Mouse (Mus musculus): ENCODE data around the gene Kcnj4. TPM values are rescaled to one million over a fixed set of nuclear protein-coding genes. Genes with fewer than 3 reads are reported as not detected.

Kcnj4 gene
- polyA plus RNA-seq (2014; fragmentation: Nextera tagmentation; extraction: Ambion mirVana): not detected in 2 replicates

GRCm38 (mm10) chr15:79504707-79505452 is at the start of gene Kcnj4:
TSS of gene Kcnj4 (minus strand) at chr15:79505241.
- H3K27ac ChIP-seq (ENCODE audit: low read depth, low read length): no peak within 1 kb of the TSS
- peak; percentile 87 for DNase-seq (ENCODE audit: low spot score, missing footprints)
- H3K4me1 ChIP-seq (ENCODE audit: control insufficient read depth, insufficient read depth, low read length): peaks cover 4% of the 10 kb centered on the region
- peak within 1 kb of the TSS; percentile 52 for H3K9ac ChIP-seq (ENCODE audit: low read length)
- H3K4me2 ChIP-seq: peak within 1 kb of the TSS; percentile 99
- no peaks in the 10 kb centered on the region for H3K36me3 ChIP-seq (ENCODE audit: control insufficient read depth, insufficient read depth, low read length)
- 1% methylated on average over 59 of the region's 60 CpGs for WGBS
- peak; percentile 17; the same call in 1 of the 2 replicates for ATAC-seq (ENCODE audit: low FRiP score)
- peak within 1 kb of the TSS; percentile 54 for H3K4me3 ChIP-seq (ENCODE audit: low read depth, low read length)
- H3K9me3 ChIP-seq (ENCODE audit: control insufficient read depth, low read length): no peaks in the 10 kb centered on the region
- peaks cover 61% of the 10 kb centered on the region for H3K27me3 ChIP-seq (ENCODE audit: control insufficient read depth, insufficient read depth, low read length)

GRCm38 (mm10) chr15:79552566-79552965 is 47.5 kb upstream of the Kcnj4 start:
- WGBS: 77% methylated on average over 5 of the region's 5 CpGs

GRCm38 (mm10) chr15:79548226-79548625 is 43.2 kb upstream of the Kcnj4 start:
- no peak for ATAC-seq (ENCODE audit: low FRiP score)
- H3K4me3 ChIP-seq (ENCODE audit: low read depth, low read length): no peak overlapping the region
- no peak overlapping the region for H3K4me2 ChIP-seq
- H3K9me3 ChIP-seq (ENCODE audit: control insufficient read depth, low read length): no peaks in the 10 kb centered on the region
- H3K4me1 ChIP-seq (ENCODE audit: control insufficient read depth, insufficient read depth, low read length): peaks cover 18% of the 10 kb centered on the region
- H3K9ac ChIP-seq (ENCODE audit: low read length): no peak overlapping the region
- no peak overlapping the region for H3K27ac ChIP-seq (ENCODE audit: low read depth, low read length)
- peak; percentile 82 for DNase-seq (ENCODE audit: low spot score, missing footprints)
- H3K27me3 ChIP-seq (ENCODE audit: control insufficient read depth, insufficient read depth, low read length): no peaks in the 10 kb centered on the region
- peaks cover 6% of the 10 kb centered on the region; the same call in 1 of the 2 replicates for H3K36me3 ChIP-seq (ENCODE audit: control insufficient read depth, insufficient read depth, low read length)
- 93% methylated on average over 2 of the region's 2 CpGs for WGBS

More at GRCm38 (mm10) chr15:79552566-79552965, 47.5 kb upstream of the Kcnj4 start:
- ATAC-seq (ENCODE audit: low FRiP score) (no peak), DNase-seq (ENCODE audit: low spot score, missing footprints) (no peak)
- H3K9me3 ChIP-seq (ENCODE audit: control insufficient read depth, low read length): no peaks in the 10 kb centered on the region
- no peaks in the 10 kb centered on the region for H3K27me3 ChIP-seq (ENCODE audit: control insufficient read depth, insufficient read depth, low read length)
- H3K4me3 ChIP-seq (ENCODE audit: low read depth, low read length): no peak overlapping the region
- no peak overlapping the region for H3K9ac ChIP-seq (ENCODE audit: low read length)
- no peaks in the 10 kb centered on the region for H3K36me3 ChIP-seq (ENCODE audit: control insufficient read depth, insufficient read depth, low read length)
- no peak overlapping the region for H3K4me2 ChIP-seq
- no peak overlapping the region for H3K27ac ChIP-seq (ENCODE audit: low read depth, low read length)
- H3K4me1 ChIP-seq (ENCODE audit: control insufficient read depth, insufficient read depth, low read length): no peaks in the 10 kb centered on the region

- Histone ChIP-seq H3K4me3 (ENCODE audit: low read depth, low read length) (peak overlapping the region; percentile 92), H3K9ac (ENCODE audit: low read length) (peak overlapping the region; percentile 69), H3K9me3 (ENCODE audit: control insufficient read depth, low read length) (no peaks in the 10 kb centered on the region), H3K36me3 (ENCODE audit: control insufficient read depth, insufficient read depth, low read length) (peaks cover 10% of the 10 kb centered on the region; the same call in 1 of the 2 replicates), H3K27me3 (ENCODE audit: control insufficient read depth, insufficient read depth, low read length) (no peaks in the 10 kb centered on the region), H3K27ac (ENCODE audit: low read depth, low read length) (peak overlapping the region; percentile 91), H3K4me1 (ENCODE audit: control insufficient read depth, insufficient read depth, low read length) (peaks cover 18% of the 10 kb centered on the region), H3K4me2 (peak overlapping the region; percentile 44)
- DNase-seq (ENCODE audit: low spot score, missing footprints): no peak
- ATAC-seq (ENCODE audit: low FRiP score): peak; percentile 9; the same call in 1 of the 2 replicates
- 81% methylated on average over 17 of the region's 17 CpGs for WGBS
Observed at GRCm38 (mm10) chr15:79547289-79547820, 42.3 kb upstream of the Kcnj4 start.

GRCm38 (mm10) chr15:79546410-79547288 is 41.6 kb upstream of the Kcnj4 start, which contains the start of gene Ddx17:
TSS of gene Ddx17 (minus strand) at chr15:79546741.
- ATAC-seq (ENCODE audit: low FRiP score): peak; percentile 98
- Histone ChIP-seq H3K9me3 (ENCODE audit: control insufficient read depth, low read length) (no peaks in the 10 kb centered on the region), H3K36me3 (ENCODE audit: control insufficient read depth, insufficient read depth, low read length) (peaks cover 11% of the 10 kb centered on the region; the same call in 1 of the 2 replicates), H3K27ac (ENCODE audit: low read depth, low read length) (peak within 1 kb of the TSS; percentile 91), H3K9ac (ENCODE audit: low read length) (peak within 1 kb of the TSS; percentile 99), H3K4me3 (ENCODE audit: low read depth, low read length) (peak within 1 kb of the TSS; percentile 92), H3K4me1 (ENCODE audit: control insufficient read depth, insufficient read depth, low read length) (peaks cover 18% of the 10 kb centered on the region), H3K27me3 (ENCODE audit: control insufficient read depth, insufficient read depth, low read length) (no peaks in the 10 kb centered on the region), H3K4me2 (peak within 1 kb of the TSS; percentile 87)
- WGBS: 1% methylated on average over 82 of the region's 84 CpGs
- peak; percentile 100 for DNase-seq (ENCODE audit: low spot score, missing footprints)

- under 1% methylated on average over 51 of the region's 52 CpGs for WGBS
- Histone ChIP-seq H3K9ac (ENCODE audit: low read length) (peak overlapping the region; percentile 99), H3K27ac (ENCODE audit: low read depth, low read length) (peak overlapping the region; percentile 90), H3K27me3 (ENCODE audit: control insufficient read depth, insufficient read depth, low read length) (no peaks in the 10 kb centered on the region), H3K4me1 (ENCODE audit: control insufficient read depth, insufficient read depth, low read length) (peaks cover 18% of the 10 kb centered on the region), H3K4me3 (ENCODE audit: low read depth, low read length) (peak overlapping the region; percentile 92), H3K4me2 (peak overlapping the region; percentile 87), H3K9me3 (ENCODE audit: control insufficient read depth, low read length) (no peaks in the 10 kb centered on the region), H3K36me3 (ENCODE audit: control insufficient read depth, insufficient read depth, low read length) (peaks cover 15% of the 10 kb centered on the region; the same call in 1 of the 2 replicates)
- ATAC-seq (ENCODE audit: low FRiP score) (peak; percentile 69), DNase-seq (ENCODE audit: low spot score, missing footprints) (no peak)
Observed at GRCm38 (mm10) chr15:79545921-79546399, 40.9 kb upstream of the Kcnj4 start.

GRCm38 (mm10) chr15:79545496-79545895 is 40.5 kb upstream of the Kcnj4 start:
- Histone ChIP-seq H3K27ac (ENCODE audit: low read depth, low read length) (peak overlapping the region; percentile 90), H3K36me3 (ENCODE audit: control insufficient read depth, insufficient read depth, low read length) (peaks cover 19% of the 10 kb centered on the region; the same call in 1 of the 2 replicates), H3K9ac (ENCODE audit: low read length) (peak overlapping the region; percentile 99), H3K4me1 (ENCODE audit: control insufficient read depth, insufficient read depth, low read length) (peaks cover 18% of the 10 kb centered on the region), H3K4me2 (peak overlapping the region; percentile 87), H3K27me3 (ENCODE audit: control insufficient read depth, insufficient read depth, low read length) (no peaks in the 10 kb centered on the region), H3K4me3 (ENCODE audit: low read depth, low read length) (peak overlapping the region; percentile 92), H3K9me3 (ENCODE audit: control insufficient read depth, low read length) (no peaks in the 10 kb centered on the region)
- 7% methylated on average over 3 of the region's 3 CpGs for WGBS
- DNase-seq (ENCODE audit: low spot score, missing footprints) (no peak), ATAC-seq (ENCODE audit: low FRiP score) (no peak)

GRCm38 (mm10) chr15:79543968-79544367 is 38.9 kb upstream of the Kcnj4 start:
- Histone ChIP-seq H3K9me3 (ENCODE audit: control insufficient read depth, low read length) (no peaks in the 10 kb centered on the region), H3K4me2 (peak overlapping the region; percentile 87), H3K27me3 (ENCODE audit: control insufficient read depth, insufficient read depth, low read length) (no peaks in the 10 kb centered on the region), H3K9ac (ENCODE audit: low read length) (no peak overlapping the region), H3K4me3 (ENCODE audit: low read depth, low read length) (no peak overlapping the region; the same call in 1 of the 2 replicates), H3K36me3 (ENCODE audit: control insufficient read depth, insufficient read depth, low read length) (peaks cover 31% of the 10 kb centered on the region), H3K27ac (ENCODE audit: low read depth, low read length) (no peak overlapping the region), H3K4me1 (ENCODE audit: control insufficient read depth, insufficient read depth, low read length) (peaks cover 18% of the 10 kb centered on the region)
- no peak for ATAC-seq (ENCODE audit: low FRiP score)
- no peak for DNase-seq (ENCODE audit: low spot score, missing footprints)
- WGBS: 95% methylated on average over 3 of the region's 3 CpGs
